Mouse (Mus musculus): ENCODE results near the gene Rex1bd. TPM values are rescaled to one million over a fixed set of nuclear protein-coding genes. Genes with fewer than 3 reads are reported as not detected.
A peak's percentile ranks its signal among the peaks of the same experiment; 100 is the strongest.

Gene Rex1bd
- polyA plus RNA-seq (2015; fragmentation: Nextera tagmentation; extraction: Ambion mirVana): 161 and 177 TPM in 2 replicates

DNA sequence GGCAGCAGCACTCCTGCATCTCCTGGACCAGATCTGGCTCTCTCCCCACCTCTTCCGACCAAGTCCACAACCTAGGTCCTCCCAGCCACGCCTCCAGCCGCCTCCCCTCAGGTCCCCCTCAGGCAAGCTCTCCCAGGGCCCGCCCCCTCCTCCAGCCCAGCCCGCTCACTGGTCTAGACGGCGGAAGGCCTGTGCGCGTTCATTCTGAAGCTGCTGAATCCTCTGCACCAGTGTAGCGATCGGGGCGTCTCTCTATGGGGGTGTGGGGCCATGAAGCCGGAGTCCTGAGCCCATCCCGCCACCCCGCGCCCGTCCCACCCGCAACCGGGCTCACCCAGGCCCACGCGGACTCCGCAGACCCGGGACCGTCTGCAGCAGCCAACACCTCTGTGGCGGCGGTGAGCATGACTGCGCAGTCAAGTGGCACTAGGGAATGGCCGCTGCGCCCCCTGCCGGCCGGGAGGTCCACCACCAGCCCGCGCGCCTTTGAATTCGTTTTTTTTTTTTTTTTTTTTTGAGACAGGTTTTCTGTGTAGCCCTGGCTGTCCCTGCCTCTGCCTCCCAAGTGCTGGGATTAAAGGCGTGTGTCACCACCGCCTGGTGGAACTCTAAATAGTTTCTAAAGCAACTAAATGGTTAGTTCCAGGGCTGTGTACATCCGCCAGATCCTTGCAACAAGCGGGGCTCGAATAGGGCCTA lies at the start of gene Rex1bd:
Rex1bd (minus strand) TSS at position 425 of the 699 bp plus-strand sequence.
- H3K9ac ChIP-seq: peak within 1 kb of the TSS; percentile 84
- peak within 1 kb of the TSS; percentile 80 for H3K4me2 ChIP-seq
- H3K9me3 ChIP-seq: no peaks in the 10 kb centered on the region
- H3K36me3 ChIP-seq: peaks cover 15% of the 10 kb centered on the region
- WGBS: 3% methylated on average over 40 of the region's 40 CpGs
- H3K27me3 ChIP-seq: peaks cover 23% of the 10 kb centered on the region
- ATAC-seq (ENCODE audit: low FRiP score, low read depth): peak; percentile 86
- H3K4me3 ChIP-seq: peak within 1 kb of the TSS; percentile 70
- H3K27ac ChIP-seq (replicated peaks): peak within 1 kb of the TSS; percentile 95
- peaks cover 65% of the 10 kb centered on the region for H3K4me1 ChIP-seq (replicated peaks)

GRCm38 (mm10) chr8:70555079-70555747 lies 48.7 kb upstream of the Rex1bd start:
- no peak for ATAC-seq (ENCODE audit: low FRiP score, low read depth)
- no peak overlapping the region for H3K27ac ChIP-seq (replicated peaks)
- no peaks in the 10 kb centered on the region for H3K36me3 ChIP-seq
- H3K4me1 ChIP-seq (replicated peaks): peaks cover 33% of the 10 kb centered on the region
- H3K9ac ChIP-seq: no peak overlapping the region
- no peak overlapping the region for H3K4me2 ChIP-seq
- H3K4me3 ChIP-seq: no peak overlapping the region
- no peaks in the 10 kb centered on the region for H3K9me3 ChIP-seq
- 96% methylated on average over 4 of the region's 4 CpGs for whole genome bisulfite sequencing
- H3K27me3 ChIP-seq: no peaks in the 10 kb centered on the region

DNA sequence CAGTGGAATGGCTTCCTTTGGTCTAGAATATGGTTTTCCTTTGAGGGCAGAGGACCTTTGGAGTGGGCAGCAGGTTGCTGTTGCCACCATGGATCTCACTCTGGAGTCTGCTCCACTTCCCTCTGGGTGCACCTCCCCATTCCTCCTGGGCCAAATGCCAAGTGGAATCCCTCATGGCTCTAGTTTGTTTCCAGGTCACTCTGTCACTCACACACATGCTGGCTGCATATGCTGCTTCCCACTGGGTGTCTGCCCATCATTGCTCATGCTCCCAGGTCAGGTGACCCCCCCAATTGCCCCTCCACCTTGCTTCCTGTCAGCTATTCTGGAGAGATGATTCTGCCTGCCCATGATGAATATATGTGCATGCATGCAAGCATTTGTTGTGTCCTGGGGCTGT lies 47.2 kb upstream of the Rex1bd start:
- no peaks in the 10 kb centered on the region for H3K9me3 ChIP-seq

GRCm38 (mm10) chr8:70552836-70553235 lies 46.3 kb upstream of the Rex1bd start:
- Histone ChIP-seq H3K9ac (no peak overlapping the region), H3K4me2 (no peak overlapping the region), H3K27me3 (no peaks in the 10 kb centered on the region), H3K4me1 (replicated peaks) (peaks cover 29% of the 10 kb centered on the region), H3K27ac (replicated peaks) (no peak overlapping the region), H3K9me3 (no peaks in the 10 kb centered on the region), H3K36me3 (no peaks in the 10 kb centered on the region), H3K4me3 (no peak overlapping the region)
- 45% methylated on average over 1 of the region's 1 CpGs for WGBS
- ATAC-seq (ENCODE audit: low FRiP score, low read depth): no peak

More for the DNA sequence above, 47.2 kb upstream of the Rex1bd start:
- no peak for ATAC-seq (ENCODE audit: low FRiP score, low read depth)
- Histone ChIP-seq H3K9ac (no peak overlapping the region), H3K36me3 (no peaks in the 10 kb centered on the region), H3K27ac (replicated peaks) (0 out of 2 replicates have a peak overlapping the region, but pooled peaks have one; percentile 16), H3K4me2 (no peak overlapping the region), H3K4me1 (replicated peaks) (peaks cover 26% of the 10 kb centered on the region), H3K27me3 (no peaks in the 10 kb centered on the region), H3K4me3 (no peak overlapping the region)

GRCm38 (mm10) chr8:70551558-70552161 lies 45.1 kb upstream of the Rex1bd start:
- no peak overlapping the region for H3K4me3 ChIP-seq
- no peaks in the 10 kb centered on the region for H3K27me3 ChIP-seq
- H3K9me3 ChIP-seq: no peaks in the 10 kb centered on the region
- H3K4me2 ChIP-seq: no peak overlapping the region
- H3K9ac ChIP-seq: no peak overlapping the region
- no peak for ATAC-seq (ENCODE audit: low FRiP score, low read depth)
- no peak overlapping the region for H3K27ac ChIP-seq (replicated peaks)
- peaks cover 30% of the 10 kb centered on the region for H3K4me1 ChIP-seq (replicated peaks)
- 72% methylated on average over 3 of the region's 3 CpGs for WGBS
- no peaks in the 10 kb centered on the region for H3K36me3 ChIP-seq

DNA sequence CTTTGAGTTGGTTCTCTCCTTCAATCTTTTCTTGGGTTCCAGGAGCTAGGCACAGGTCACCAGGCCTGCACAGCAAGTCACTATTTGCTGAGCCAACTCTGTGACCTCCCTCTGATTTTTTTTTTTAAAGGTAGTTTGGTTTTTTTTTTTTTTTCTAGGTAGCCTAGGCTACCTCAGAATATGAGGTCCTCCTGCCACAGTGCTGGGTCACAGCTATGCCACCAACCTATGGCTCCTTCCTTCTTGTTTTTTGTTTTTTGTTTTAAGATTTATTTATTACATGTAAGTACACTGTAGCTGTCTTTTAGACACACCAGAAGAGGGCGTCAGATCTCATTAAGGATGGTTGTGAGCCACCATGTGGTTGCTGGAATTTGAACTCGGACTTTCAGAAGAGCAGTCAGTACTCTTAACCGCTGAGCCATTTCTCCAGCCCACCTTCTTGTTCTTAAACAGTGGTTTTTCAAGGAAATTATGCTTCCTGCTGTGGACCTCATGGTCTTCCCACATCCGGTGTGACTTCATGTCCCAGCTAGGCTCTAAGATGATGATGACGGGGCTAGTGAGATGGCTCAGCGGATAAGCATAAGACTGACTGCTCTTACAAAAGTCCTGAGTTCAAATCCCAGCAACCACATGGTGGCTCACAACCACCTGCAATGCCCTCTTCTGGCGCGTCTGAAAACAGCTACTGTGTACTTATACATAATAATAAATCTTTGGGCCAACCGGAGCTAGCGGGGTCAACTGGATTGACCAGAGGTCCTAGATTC lies 43.0 kb upstream of the Rex1bd start:
- Histone ChIP-seq H3K27ac (replicated peaks) (no peak overlapping the region), H3K9ac (no peak overlapping the region), H3K27me3 (no peaks in the 10 kb centered on the region), H3K4me2 (no peak overlapping the region), H3K4me1 (replicated peaks) (peaks cover 30% of the 10 kb centered on the region), H3K9me3 (no peaks in the 10 kb centered on the region), H3K36me3 (no peaks in the 10 kb centered on the region), H3K4me3 (no peak overlapping the region)
- ATAC-seq (ENCODE audit: low FRiP score, low read depth): no peak
- 93% methylated on average over 10 of the region's 10 CpGs for WGBS

DNA sequence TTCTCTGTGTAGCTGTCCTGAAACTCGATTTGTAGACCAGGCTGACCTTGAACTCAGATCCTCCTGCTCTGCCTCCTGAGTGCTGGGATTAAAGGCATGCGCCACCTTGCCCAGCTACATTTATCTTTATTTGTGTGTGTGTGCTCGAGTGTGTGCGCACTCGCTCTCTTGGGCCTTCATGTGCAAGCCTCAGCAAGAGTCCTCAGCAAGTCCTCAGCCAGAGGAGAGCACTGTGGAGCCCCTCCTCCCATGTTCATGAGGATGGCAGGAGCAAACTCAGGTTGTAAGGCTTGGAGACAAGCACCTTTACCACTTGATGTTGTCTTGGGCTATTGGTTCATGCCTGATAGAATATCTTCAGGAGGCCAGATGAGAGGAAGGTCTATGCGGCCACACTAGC lies 41.2 kb upstream of the Rex1bd start:
- no peak overlapping the region for H3K4me2 ChIP-seq
- H3K4me3 ChIP-seq: no peak overlapping the region
- no peaks in the 10 kb centered on the region for H3K36me3 ChIP-seq
- H3K9me3 ChIP-seq: no peaks in the 10 kb centered on the region
- 89% methylated on average over 6 of the region's 6 CpGs for WGBS
- H3K27ac ChIP-seq (replicated peaks): no peak overlapping the region
- H3K4me1 ChIP-seq (replicated peaks): peaks cover 28% of the 10 kb centered on the region
- H3K9ac ChIP-seq: no peak overlapping the region
- H3K27me3 ChIP-seq: no peaks in the 10 kb centered on the region
- no peak for ATAC-seq (ENCODE audit: low FRiP score, low read depth)

DNA sequence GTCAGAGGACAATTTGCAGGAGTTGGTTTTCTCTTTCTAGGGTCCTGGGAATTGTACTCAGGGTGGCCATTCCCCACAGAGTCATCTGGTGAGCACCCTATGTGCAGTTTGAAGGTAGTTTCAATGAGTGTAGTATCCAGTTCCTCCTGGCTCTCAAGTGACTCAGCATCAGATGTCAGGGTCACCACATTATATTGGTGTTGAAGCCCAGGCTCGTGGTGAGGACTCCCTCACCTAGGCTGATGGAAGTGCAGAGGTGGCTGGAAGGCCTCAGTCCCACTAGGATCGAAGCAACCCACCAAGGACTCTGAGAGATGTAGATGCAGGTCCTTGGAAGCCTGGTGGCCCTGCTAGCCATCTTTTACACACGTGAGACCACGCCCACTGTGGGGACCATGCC lies 39.9 kb upstream of the Rex1bd start:
- Histone ChIP-seq H3K27me3 (no peaks in the 10 kb centered on the region), H3K27ac (replicated peaks) (no peak overlapping the region), H3K4me3 (no peak overlapping the region), H3K4me1 (replicated peaks) (peaks cover 28% of the 10 kb centered on the region), H3K9ac (no peak overlapping the region), H3K9me3 (no peaks in the 10 kb centered on the region), H3K4me2 (no peak overlapping the region), H3K36me3 (no peaks in the 10 kb centered on the region)
- 94% methylated on average over 4 of the region's 4 CpGs for WGBS
- ATAC-seq (ENCODE audit: low FRiP score, low read depth): no peak

GRCm38 (mm10) chr8:70544200-70544687 lies 37.7 kb upstream of the Rex1bd start:
- Histone ChIP-seq H3K4me3 (no peak overlapping the region), H3K36me3 (no peaks in the 10 kb centered on the region), H3K9ac (no peak overlapping the region), H3K4me1 (replicated peaks) (peaks cover 43% of the 10 kb centered on the region), H3K4me2 (no peak overlapping the region), H3K9me3 (no peaks in the 10 kb centered on the region), H3K27ac (replicated peaks) (no peak overlapping the region; the same call in 1 of the 2 replicates), H3K27me3 (no peaks in the 10 kb centered on the region)
- ATAC-seq (ENCODE audit: low FRiP score, low read depth): no peak
- 62% methylated on average over 6 of the region's 6 CpGs for WGBS

- 92% methylated on average over 5 of the region's 5 CpGs for WGBS
- Histone ChIP-seq H3K36me3 (0 out of 2 replicates have a peak, but pooled peaks cover 5% of the 10 kb centered on the region), H3K9me3 (no peaks in the 10 kb centered on the region), H3K9ac (peak overlapping the region; percentile 79; the same call in 1 of the 2 replicates), H3K27me3 (no peaks in the 10 kb centered on the region), H3K4me2 (peak overlapping the region; percentile 91), H3K27ac (replicated peaks) (no peak overlapping the region), H3K4me1 (replicated peaks) (peaks cover 46% of the 10 kb centered on the region), H3K4me3 (peak overlapping the region; percentile 78)
- ATAC-seq (ENCODE audit: low FRiP score, low read depth): no peak
These were observed 34.5 kb upstream of the Rex1bd start for GRCm38 (mm10) chr8:70541081-70541480.

- no peaks in the 10 kb centered on the region for H3K9me3 ChIP-seq
- no peak for ATAC-seq (ENCODE audit: low FRiP score, low read depth)
These were observed 34.0 kb upstream of the Rex1bd start for GRCm38 (mm10) chr8:70540507-70541071.

More at GRCm38 (mm10) chr8:70540507-70541071, 34.0 kb upstream of the Rex1bd start:
- Histone ChIP-seq H3K4me1 (replicated peaks) (peaks cover 46% of the 10 kb centered on the region), H3K27ac (replicated peaks) (no peak overlapping the region), H3K36me3 (peaks cover 8% of the 10 kb centered on the region; the same call in 1 of the 2 replicates), H3K9ac (peak overlapping the region; percentile 79), H3K4me3 (peak overlapping the region; percentile 78), H3K4me2 (peak overlapping the region; percentile 91), H3K27me3 (no peaks in the 10 kb centered on the region)
- whole genome bisulfite sequencing: 63% methylated on average over 7 of the region's 7 CpGs

Data from hindbrain, embryonic 15.5 days (tissue).